Mouse (Mus musculus) CD4-positive, CD25-positive, alpha-beta regulatory T cell, adult 4 months (primary cell): Measurements from ENCODE around the gene Rhoc. TPM values are rescaled to one million over a fixed set of nuclear protein-coding genes. Genes with fewer than 3 reads are reported as not detected.
"Not testable (repeated sequence)": the region's sequence is repeated elsewhere in the genome, so short reads cannot be mapped to it uniquely, and the experiment has no call there.

Source experiments
- ATAC-seq: one replicate; pipeline ENCODE4 v1.8.0; 2017
- polyA plus RNA-seq, 2 experiments: library from polyadenylated mRNA; unstranded; fragments of 100-300 nt; shearing (Covaris generic); gene quantifications; one replicate each; pipeline ENCODE4 v1.2.1; 2017

Rhoc gene
- polyA plus RNA-seq, 2 experiments from 2014 or later, result 7.4 to 7.8 TPM

GRCm38 (mm10) chr3:104788561-104789311 lies 561 bp downstream of the Rhoc start:
- peak; percentile 38 for ATAC-seq

- ATAC-seq, result no peak
These were observed 1.1 kb downstream of the Rhoc start for GRCm38 (mm10) chr3:104789312-104789605.

GRCm38 (mm10) chr3:104789822-104790221 lies 1.6 kb downstream of the Rhoc start:
- no peak for ATAC-seq

GRCm38 (mm10) chr3:104790401-104790937 lies 2.3 kb downstream of the Rhoc start:
- ATAC-seq, result peak; percentile 20

DNA sequence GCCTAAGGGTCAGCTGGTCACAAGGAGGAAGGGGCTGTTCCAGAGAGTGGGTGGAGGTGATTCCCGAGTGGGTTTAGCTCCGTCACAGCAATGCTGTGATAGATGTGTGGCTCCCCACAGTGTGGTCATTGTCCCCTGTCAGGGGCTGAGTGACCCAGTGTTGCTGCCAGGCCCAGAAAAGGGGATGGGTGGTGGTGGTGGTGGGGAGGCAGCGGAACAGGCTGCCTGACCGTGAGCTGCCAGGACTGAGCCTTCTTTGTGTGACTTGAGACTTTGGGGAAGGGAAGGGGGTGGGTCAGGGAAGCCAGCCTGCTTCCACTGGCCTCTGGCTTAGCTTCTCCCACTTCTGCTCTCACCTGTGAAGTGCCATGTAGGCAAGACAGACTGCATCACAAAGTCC lies 2.8 kb downstream of the Rhoc start:
- no peak for ATAC-seq

DNA sequence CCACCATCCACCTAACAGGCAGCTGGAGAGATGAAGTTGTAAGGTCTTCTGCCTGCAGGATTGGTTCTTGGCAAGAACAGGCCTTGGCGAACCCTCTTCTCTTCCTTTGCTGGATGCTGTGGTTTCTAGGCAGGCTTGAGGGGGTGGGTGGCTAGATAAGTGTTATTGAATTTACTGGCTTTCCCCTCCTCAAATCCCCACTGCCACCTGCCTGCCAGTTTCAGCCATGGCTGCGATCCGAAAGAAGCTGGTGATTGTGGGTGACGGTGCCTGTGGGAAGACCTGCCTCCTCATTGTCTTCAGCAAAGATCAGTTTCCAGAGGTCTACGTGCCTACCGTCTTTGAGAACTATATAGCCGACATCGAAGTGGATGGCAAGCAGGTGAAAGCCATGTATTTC lies 3.5 kb downstream of the Rhoc start:
- ATAC-seq, result no peak

DNA sequence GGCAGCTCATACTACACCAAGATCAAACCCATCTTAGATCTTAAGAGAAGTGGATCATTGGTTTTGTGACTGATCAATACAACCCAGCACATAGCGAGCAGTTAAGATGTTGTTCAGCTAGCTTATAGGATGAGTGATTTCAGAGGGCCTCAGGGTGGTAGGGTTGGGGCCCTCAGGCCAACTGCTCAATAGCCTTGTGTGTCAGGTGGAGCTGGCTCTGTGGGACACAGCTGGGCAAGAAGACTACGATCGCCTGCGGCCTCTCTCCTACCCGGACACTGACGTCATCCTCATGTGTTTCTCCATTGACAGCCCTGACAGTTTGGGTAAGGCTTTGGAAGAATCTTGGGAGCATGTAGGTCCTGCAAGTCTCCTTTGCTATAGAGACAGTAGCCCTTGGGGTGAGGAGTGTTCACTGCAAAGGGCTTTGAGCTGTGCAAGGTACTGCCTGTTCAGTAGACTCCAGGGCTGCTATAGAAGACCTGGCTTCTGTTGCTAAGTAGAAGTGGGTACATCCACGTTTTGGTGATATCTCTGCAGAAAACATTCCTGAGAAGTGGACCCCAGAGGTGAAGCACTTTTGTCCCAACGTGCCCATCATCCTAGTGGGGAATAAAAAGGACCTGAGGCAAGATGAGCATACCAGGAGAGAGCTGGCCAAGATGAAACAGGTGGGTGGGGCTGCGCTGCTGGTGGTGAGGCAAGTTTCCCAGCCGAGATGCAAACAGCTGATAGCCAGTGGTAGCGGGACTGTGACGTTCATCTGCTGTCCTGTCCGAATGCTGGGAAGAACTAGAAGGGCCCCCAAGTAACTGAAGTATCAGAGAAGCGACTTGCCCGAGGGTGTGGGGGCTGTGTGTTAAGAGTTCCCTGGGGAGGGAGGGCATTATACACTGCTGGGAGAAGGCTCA lies 4.4 kb downstream of the Rhoc start:
- ATAC-seq, result no peak

GRCm38 (mm10) chr3:104793871-104794828 lies 6.0 kb downstream of the Rhoc start:
- peak; percentile 40 for ATAC-seq

DNA sequence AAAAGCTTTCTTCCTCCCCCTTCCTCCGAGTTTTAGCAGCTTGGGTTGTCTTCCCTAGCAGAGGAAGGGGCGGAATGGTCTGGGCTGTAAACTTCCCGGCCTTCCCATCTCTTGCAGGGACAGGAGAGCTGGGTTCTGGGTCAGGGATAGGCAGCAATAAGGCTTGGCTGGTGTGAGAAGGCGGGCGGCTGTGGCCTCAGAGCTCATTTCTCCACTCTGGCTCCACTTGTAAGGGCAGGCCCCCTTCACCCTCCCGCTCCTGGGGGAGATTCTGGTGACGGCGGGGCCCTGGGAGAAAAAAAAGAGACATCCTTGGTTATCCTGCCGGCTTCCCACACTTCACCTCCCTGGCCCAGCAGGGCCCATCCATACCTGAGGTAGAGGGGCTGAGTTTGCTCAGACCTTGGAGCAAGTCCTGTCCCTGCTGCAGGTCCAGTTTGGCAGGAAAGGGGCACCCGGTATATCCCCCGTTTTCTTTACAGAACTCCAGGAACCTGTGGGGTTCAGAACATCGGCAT lies 6.8 kb downstream of the Rhoc start:
- no peak for ATAC-seq

DNA sequence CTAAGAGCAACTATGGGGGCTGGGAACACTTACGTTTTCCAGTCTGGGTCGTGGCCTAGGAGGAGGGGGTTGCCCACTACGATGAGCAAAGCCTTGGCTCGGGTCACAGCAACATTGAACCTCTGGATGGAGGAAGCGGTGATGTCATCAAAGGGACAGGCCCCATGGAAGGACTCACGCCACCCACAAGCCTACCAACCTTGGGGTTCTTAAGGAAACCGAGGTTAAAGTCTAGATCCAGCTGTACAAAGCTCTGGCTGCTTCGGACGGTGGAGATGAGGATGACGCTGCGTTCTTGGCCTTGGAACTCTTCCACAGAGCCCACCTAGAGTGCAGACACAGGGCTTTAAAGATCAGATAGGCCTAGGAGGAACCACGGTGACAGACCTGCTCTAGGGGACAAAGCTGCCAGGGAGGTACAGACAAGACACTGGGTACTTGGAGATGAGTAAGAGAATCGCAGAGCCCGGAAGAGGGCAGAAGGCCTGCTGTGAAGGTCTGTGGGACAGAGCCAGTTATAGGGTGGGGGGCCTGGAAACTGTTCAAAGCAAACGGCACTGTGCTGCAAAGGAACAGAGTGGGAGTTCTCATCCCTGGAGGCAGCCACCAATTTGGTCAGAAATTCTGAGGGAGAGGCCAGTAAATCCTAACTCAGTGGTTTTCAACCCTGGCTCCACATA lies 7.6 kb downstream of the Rhoc start:
- ATAC-seq, result no peak

- ATAC-seq, result peak; percentile 80
These were observed 8.4 kb downstream of the Rhoc start for GRCm38 (mm10) chr3:104796430-104797082.

- no peak for ATAC-seq
These were observed 12.5 kb downstream of the Rhoc start for GRCm38 (mm10) chr3:104800681-104801080.

DNA sequence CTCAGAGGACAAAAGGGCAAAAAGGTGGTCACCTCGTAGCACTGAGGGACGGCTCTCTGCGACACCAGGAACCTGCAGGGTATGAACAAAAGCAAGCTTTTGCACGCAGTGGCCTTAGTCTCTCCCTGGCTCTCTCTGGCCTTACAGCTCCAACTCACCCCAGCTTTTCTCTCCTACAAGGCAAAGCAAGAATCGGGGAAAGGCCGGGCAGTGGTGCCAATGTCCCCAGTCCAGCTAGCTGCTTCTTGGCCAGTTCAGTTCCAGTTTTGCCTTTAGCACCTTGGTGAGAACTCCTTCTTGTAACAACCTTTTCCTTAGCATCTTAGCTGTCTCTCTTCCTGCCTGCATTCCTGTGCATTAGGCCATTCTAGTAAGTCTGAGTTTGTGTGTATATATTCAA lies 13.3 kb downstream of the Rhoc start:
- no peak for ATAC-seq

- ATAC-seq, result no peak
These were observed 16.1 kb downstream of the Rhoc start for GRCm38 (mm10) chr3:104804312-104804711.

DNA sequence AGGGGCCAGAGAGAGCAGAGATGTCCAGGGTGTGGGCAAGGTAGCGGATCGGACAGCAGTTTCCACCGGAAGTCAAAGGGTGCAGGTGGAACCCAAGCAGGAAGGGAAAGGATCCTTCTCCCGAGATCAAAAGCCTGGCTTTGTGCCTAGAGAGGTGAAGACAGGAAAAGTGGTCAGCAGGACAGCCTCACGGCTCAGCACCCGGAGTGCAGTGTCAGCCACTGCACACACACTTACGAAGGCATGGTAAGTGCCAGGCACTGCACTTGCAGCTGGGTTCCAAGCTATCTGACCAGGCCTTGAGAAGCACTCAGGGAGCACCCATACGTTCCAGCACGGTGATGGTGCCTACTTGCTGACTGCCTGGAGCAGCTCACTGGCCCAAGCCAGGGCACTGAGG lies 17.4 kb downstream of the Rhoc start:
- ATAC-seq, result no peak

GRCm38 (mm10) chr3:104811752-104812151 lies 23.6 kb downstream of the Rhoc start:
- ATAC-seq, result no peak

DNA sequence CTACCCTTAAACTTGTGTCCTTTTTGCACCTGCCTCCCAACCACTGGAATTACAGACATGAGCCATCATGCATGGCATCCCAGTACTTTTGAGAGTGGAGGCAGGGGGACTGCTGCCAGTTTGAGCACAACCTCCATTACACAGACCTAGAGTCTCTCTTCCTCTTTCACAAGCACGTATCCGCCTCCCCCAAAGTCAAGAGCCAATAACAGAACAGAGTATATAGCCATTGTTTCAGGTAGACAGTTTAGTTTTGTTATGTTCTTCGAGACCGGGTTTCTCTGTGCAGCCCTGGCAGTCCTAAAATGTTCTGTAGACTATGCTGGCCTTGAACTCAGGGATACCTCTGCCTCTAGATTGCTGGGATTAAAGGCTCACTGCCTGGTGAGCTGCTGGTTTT lies 24.1 kb downstream of the Rhoc start:
- ATAC-seq, result no peak

DNA sequence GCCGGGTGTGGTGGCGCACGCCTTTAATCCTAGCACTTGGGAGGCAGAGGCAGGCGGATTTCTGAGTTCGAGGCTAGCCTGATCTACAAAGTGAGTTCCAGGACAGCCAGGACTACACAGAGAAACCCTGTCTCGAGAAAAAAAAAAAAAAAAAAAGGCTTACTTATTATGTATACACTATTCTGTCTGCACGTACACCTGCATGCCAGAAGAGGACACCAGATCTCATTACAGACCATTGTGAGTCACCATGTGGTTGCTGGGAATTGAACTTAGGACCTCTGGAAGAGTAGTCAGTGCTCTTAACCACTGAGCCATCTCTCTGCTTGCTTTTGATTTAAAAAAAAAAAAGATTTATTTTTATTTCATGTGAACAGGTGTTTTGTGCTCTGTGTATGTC lies 25.1 kb downstream of the Rhoc start:
- not testable (repeated sequence) for ATAC-seq

GRCm38 (mm10) chr3:104814746-104815145 lies 26.6 kb downstream of the Rhoc start:
- ATAC-seq, result no peak

DNA sequence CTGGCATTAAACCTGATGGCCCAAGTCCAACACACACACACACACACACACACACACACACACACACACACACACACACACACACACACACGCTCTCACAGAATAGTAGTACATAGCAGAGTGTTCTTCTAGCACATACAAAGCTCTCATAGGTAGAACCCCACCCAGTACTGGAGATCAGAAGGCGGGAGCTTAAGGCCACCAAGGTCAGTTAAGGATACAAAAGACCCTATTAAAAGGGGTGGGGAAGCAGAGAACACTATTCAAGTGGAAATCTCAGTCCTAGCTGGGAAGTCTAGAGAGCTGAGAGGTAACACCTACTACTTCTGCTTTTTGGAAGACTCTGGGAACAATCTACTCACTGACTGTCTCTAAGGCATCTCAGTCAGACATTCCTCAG lies 27.2 kb downstream of the Rhoc start:
- no peak for ATAC-seq

GRCm38 (mm10) chr3:104816130-104816529 lies 28.0 kb downstream of the Rhoc start:
- ATAC-seq, result no peak
